Mouse (Mus musculus) ZHBTc4 (cell line): ENCODE data around the gene Pfkfb3.

Source experiments
- DNase-seq: peaks from one replicate; pipeline ENCODE4 v3.0.0-alpha.2; 2011; ENCODE audit warnings: low read depth, low spot score

Pfkfb3 gene

GRCm38 (mm10) chr2:11502255-11502765 is 51.6 kb downstream of the Pfkfb3 start:
- DNase-seq, result no peak

GRCm38 (mm10) chr2:11501301-11502254 is 52.3 kb downstream of the Pfkfb3 start:
- DNase-seq, result peak; percentile 97

DNA sequence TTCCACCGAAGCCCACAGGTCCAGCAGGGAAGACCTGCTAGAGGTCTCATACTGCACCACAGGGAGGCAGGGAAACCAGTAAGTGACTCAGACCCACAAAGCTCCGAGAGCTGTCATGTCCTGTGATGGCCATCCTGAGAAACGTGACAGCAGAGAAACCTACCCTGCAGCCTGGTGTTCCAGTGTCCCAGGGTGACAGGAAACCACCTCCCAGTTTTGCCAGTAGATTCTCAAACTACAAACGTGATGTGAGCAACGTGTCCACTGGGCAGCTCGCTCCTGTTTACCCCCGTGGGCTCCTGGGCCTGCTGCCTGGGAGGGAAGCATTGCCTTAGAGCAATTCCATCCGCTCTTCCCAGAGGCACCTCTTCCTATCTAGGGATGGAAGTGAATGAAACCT is 53.2 kb downstream of the Pfkfb3 start:
- no peak for DNase-seq

DNA sequence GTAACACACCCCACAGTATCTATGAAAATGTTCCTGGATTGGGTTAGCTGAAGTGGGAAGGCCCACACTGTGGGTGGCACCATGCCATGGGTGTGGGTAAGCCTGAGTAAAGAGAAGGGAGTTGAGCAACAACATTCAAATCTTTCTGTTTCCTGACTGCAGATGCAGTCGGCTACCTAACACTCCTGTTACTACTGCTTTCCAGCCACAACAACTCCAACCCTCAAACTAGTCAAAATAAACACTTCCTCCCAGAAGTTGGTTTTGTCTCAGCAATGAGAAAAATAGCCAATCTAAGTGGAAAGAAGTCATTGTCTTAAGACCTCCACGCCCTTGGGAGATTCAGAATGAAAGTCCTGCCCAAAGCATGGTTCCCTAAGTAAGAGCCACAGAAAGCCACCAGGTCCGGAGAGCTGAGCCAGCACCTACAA is 57.3 kb downstream of the Pfkfb3 start:
- no peak for DNase-seq

DNA sequence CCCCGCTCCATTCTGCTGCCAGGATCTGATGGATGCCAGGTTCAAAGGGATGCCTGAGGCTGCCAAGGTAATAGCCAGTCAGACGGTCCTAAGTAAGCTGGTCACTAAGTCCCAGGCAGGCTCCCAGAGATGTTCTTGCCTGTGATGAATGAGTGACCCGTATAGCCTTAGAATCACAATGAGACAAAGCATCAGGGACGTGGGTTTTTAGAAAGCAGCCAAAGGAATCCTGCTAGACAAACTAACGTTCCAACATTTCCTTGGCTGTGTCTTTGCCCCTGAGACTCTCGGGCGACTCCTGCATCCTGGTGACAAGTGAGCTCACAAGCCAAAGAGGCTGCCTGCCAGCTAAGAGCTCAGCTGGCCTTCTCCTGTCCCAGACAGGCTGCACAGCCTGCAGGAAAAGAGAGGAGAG is 59.0 kb downstream of the Pfkfb3 start:
- DNase-seq, result no peak

DNA sequence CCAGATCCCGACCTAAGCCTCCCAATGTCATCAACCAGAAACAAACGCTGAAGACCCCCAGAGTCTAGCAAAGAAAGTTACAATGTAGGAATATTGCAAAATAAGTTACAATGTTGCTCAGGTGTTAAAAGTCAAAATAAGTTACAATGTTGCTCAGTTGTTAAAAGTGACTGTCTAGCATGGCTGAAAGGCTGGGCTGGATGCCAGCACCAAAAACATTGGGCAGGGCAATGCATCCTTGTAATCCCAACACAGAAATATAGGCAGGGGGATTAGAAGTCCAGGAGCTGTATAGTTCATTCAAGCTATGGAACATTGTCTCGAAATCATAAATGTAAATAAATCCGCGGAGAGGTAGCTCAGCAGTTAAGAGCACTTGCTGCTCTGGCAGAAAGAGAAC is 61.0 kb downstream of the Pfkfb3 start:
- DNase-seq, result no peak

GRCm38 (mm10) chr2:11491471-11491870 is 62.4 kb downstream of the Pfkfb3 start:
- peak; percentile 17 for DNase-seq

DNA sequence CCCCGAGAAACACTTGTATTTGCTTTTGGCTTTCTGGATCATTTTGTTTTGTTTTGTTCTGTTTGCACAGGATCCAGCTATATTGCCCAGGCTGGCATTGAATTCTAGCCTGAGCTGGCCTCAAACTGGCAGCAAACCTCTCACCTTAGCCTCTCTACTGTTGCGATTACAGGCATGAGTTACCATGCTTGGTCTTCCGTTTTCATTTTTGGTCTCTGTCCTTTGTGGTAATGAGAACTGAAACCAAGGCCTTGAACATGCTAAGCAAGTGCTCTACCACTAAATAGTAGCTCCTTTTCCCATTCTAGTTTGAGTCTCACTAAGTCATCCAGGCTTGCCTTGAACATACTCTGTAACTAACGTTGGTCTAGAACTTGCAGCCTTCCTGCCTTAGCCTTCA is 63.3 kb downstream of the Pfkfb3 start:
- DNase-seq, result no peak

DNA sequence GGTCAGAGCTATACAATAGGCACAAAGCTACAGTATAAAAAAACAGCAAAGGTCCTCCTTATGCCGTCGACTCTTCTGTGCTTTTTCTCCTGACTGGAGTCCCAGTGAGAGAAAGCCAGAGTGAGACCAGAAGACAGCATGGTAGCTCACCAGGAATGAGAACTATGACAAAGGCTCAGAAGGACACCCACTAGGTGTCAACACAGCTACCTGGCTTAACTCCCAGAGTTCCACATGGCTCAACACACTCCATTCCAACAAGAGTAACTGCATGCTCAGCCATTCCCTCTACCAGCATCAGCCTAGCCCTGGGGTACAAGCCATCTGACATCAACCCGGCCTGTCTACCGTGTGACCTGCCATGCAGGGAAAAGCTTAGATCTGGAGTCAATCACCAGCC is 70.7 kb downstream of the Pfkfb3 start:
- DNase-seq, result no peak

DNA sequence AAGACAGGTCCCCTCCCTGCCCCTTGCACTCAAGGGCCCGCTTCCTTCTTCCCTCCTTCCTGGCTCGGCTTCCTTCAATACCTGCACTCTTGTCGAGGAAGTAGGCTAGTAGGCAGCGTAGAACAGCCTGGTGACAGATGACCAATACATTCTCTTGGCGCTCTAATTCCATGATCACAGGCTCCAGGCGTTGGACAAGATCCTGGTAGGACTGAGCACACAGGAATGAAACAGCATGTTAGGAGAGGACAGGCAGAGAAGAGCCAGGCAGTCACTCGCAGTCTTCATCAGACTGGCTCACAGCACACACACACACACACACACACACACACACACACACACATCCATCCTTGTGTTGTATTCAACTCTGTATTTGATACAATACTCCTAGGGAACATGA is 71.5 kb downstream of the Pfkfb3 start:
- no peak for DNase-seq

- no peak for DNase-seq
Measured at GRCm38 (mm10) chr2:11478960-11479359, 74.9 kb downstream of the Pfkfb3 start.

DNA sequence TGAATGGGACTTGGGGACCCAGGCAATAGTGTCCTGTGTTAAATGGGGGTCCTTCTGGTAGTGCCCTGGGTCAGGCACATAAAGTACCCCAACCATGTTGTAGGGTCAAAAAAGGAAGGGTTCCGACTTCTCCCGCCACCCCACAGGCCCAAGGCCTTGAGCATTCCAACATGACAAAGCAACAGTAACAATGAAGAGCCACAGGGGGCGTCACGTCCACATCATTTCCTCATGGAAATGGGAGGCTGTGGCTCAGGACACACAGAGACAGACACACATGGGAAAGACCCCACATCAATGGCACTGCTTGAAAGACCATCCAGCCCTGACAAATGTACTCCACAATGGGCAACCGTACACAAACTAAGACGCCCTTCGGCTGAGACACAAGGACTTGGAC is 78.6 kb downstream of the Pfkfb3 start:
- DNase-seq, result peak; percentile 51

GRCm38 (mm10) chr2:11464661-11465099 is 89.2 kb downstream of the Pfkfb3 start:
- DNase-seq, result no peak

- no peak for DNase-seq
Measured at GRCm38 (mm10) chr2:11460976-11461375, 92.9 kb downstream of the Pfkfb3 start.

DNA sequence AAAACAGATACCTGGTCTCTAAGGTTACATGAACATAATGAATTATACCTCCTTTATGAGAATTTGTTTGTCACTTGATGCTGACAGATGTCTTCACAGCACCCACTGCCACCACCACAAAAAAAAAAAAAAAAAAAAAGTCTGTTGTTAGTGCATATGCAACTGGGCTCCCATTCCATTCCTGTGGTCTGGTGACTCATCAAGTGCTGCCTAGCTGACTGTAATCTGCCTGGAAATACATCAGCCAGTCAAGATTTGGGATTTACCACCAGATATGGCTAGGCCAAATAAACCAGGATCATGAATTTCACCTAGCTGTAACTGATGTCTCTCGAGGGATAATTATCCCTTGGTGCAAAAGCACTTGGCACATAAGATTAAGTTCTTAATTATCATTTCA is 95.4 kb downstream of the Pfkfb3 start:
- no peak for DNase-seq

DNA sequence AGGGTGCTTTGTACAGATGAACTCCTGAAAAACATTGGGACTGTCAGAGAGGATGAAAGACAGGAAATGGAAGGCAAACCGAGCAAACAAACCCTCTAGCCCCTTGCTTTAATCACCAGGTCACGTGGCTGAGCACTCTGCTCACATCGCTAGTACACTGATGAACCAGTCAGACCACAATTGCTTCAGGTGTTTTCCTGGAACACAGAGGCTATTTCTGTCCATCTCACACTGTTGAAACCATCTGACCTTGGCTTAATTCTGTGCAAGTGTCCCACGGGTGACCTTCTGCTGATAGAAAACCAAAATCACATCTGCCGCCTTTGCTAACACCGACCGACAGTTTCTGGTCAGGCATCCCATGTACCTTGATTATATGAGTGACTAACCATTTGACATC is 96.0 kb downstream of the Pfkfb3 start:
- DNase-seq, result no peak

DNA sequence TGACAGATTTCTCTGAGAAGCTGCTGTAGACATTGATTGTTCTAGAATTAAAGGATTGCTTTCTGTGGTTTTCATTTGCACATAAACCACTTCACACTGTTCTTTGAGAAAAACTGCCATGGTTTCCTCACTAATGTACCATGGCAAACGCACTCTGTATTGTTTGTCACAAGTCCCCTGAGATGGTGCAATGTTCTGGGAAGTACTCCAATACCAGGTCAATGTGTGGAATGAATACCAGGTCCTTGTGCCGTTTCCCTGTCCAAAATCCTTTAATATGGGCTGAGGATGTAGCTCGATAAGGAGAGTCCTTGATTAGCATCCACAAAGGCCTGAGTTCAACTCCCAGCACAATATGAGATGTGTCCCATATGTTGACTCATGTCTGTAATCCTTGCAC is 105.2 kb downstream of the Pfkfb3 start:
- no peak for DNase-seq

DNA sequence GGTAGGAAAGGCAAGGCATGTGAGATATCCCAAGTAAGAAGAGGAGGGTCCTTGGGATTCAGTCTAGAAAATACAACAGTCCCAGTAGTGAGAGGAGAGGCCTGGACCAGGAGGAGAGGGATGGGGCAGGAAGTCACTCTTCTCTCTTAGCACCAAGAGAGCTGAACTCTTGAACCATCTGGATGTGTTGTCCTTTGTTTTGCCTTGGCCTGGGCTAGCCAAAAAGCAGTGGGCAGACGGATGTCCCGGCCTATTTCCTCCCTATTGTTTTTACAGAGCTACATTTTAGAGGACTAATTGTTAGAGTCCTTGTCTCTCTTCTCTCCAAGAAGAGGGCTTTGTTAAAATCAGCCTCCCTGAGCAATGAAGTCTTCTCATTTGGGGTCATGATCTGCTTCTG is 106.0 kb downstream of the Pfkfb3 start:
- DNase-seq, result no peak

GRCm38 (mm10) chr2:11445722-11446121 is 108.2 kb downstream of the Pfkfb3 start:
- DNase-seq, result no peak

DNA sequence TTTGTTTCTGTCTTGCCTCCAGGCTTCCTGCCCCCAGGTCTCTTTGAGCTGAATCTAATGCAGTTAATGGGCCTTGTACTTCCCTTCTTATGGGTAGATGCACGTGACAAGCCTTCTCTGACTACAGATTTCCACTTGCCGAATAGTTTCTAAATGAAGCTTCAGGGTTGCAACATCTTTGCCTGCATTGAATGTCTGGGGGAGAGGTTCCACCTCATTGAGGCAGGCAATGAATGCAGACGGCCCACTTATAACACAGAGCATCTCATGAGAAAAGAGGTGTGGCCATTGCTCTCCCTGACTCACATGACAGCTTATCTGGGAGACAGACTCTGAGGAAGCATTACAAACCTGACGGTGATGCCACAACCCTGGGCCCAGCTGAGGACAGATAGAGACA is 112.0 kb downstream of the Pfkfb3 start:
- peak; percentile 48 for DNase-seq

DNA sequence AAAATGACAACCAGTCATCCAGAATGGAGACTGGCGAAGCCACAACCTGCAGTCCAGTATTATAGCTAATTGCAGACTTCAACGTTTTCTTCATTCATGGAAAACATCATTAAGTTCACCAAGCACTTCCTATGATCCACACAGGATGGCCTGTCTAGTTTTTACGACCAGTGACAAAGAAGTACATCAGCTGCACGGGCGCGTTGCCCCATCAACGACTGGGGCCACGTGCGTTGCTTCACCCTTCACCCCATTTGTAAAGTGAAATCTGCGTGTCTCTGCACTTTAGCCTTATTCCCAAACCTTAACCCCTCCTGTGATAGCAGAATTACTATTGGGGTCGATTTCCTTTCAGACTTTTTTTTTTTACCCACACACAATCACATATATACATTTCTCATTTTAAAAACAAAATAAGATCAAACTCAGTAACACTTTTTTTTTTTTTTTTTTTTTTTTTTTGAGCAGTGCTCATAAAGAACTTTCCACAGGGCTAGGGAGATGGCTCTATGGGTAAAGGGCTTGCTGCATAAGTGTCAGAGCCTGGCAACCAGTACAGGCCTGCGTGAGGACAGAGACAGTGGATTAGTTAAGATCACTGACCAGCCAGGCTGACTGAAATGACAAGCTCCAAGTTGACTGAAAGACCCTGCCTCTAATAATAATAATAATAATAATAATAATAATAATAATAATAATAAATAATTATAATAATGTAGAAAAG is 115.5 kb downstream of the Pfkfb3 start:
- no peak for DNase-seq

GRCm38 (mm10) chr2:11436353-11436752 is 117.5 kb downstream of the Pfkfb3 start:
- DNase-seq, result peak; percentile 53

DNA sequence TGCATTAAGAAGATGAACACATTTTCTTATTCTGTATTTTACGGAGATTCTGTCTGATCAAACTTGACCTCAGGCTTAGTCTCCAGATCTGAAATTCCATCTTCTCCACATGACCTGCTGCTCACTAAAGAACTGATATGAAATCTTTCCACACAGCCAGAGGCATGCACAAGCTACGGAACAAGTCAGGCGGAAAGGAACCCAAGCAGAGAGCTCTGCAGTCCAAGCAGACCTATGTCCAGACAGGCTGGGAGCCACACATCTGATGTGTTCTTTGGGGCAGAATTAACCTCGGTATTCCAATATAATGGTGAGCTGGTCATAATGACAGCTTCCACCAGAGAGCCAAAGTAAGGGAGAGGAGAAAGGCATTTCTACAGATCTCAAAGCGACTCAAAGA is 120.5 kb downstream of the Pfkfb3 start:
- no peak for DNase-seq
